Mouse (Mus musculus) subcutaneous adipose tissue, adult 2 months (tissue): ENCODE measurements around the gene Pip4k2a. TPM values are rescaled to one million over a fixed set of nuclear protein-coding genes. Genes with fewer than 3 reads are reported as not detected.

Experiments
- polyA plus RNA-seq: library from polyadenylated mRNA; depleted of rRNA; stranded (reverse); fragments of >200 nt; gene quantifications from 2 replicates; pipeline ENCODE4 v1.2.3, GENCODE M21; 2012; ENCODE audit warnings: low replicate concordance; rRNA removed

The Pip4k2a gene
- polyA plus RNA-seq = 9.1 and 15.0 TPM in 2 replicates

GRCm38 (mm10) chr2:18998054-18998478, at the start of gene Pip4k2a, which contains the start of gene 4930426L09Rik:
Gene Pip4k2a (minus strand): TSS chr2:18998126.
Gene 4930426L09Rik (plus strand): TSS chr2:18998343.

Other genes with a start within 250 kb of the Pip4k2a start
- gene 4930426L09Rik, start 217 bp upstream of the Pip4k2a start, polyA plus RNA-seq = 0.47 and 1.1 TPM in 2 replicates
- 0.09 TPM in 1 of 2 replicates, not detected in the other for gene Armc3, start 201.2 kb upstream of the Pip4k2a start, polyA plus RNA-seq